Mouse (Mus musculus): ENCODE data around the gene Kif1c.

DNA sequence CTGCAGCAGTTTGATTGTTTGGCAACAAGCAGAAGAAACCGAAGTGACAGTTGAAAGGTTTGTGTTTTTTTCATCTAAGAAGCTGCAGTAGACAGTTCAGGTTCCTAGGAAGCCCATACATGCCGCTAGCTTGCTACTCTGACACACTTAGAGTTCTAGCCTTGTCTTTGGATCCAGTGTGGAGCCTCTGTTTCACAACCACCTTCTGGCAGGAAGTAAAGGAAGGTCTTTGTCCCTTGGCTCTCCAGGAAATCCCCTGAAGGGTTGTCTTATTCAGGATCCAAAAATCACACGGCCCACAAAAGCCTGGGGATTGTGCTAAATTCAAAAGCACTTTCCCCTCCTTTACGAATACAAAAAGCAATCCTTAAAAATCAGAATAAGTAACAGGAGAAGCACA lies 54.1 kb downstream of the Kif1c start:
- TF ChIP-seq POLR2A (IDR thresholded peaks at IDR 0.05; ENCODE audit: low read depth, low read length) (no peak), CTCF (conservative IDR thresholded peaks at IDR 0.05; ENCODE audit: insufficient read depth, insufficient read length, low read depth, low read length) (no peak)

Measured in kidney, adult 2 months (tissue).